Mouse (Mus musculus): ENCODE measurements around the gene Igf1r. TPM values are rescaled to one million over a fixed set of nuclear protein-coding genes. Genes with fewer than 3 reads are reported as not detected.

The Igf1r gene
- total and polyA plus RNA-seq, 2 experiments from 2014 or later, result 12.1 to 40.3 TPM

DNA sequence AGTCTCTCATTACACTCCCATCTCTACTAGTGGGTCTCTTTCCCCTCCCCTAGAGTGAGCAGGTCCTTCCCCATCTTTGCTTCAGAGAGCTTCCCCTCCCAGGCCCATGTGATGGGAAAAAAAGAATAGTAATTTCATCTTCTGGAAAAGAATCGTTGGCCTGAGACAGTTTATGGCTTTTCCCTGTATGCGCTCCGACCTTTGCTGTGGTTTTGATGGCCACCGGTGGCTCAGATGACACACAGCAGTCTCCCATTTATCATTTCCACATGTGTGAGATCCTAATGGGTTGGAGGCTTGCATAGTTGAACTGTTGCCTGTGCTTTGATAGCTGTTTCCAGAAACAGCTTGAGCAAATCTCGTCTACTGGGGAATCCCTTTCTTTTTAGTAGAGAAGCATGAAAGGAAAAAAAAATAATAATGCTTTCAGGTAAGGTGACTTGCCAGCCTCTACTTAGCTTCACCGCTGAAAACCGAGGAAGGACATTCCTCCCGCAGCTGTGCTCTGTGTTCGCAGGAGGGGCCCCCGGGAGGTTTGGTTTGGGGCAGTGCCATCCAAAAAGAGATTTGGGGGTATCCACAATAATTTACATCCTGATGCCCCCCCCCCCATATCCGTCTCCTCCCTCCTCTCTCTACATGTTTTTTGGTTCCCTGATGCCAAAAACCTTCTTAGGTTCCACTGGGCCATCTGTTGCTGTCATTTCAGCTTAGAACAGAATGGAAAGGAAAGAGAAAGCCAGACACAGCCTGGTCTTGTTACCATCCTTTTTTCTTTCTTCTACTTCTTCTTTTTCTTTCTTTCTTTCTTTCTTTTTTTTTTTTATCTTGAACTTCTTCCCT, 324.6 kb downstream of the Igf1r start:
- no peak overlapping the region for H3K27ac ChIP-seq (ENCODE audit: low read depth, low read length)
- H3K27me3 ChIP-seq (ENCODE audit: insufficient read depth, low read length), result peaks cover 8% of the 10 kb centered on the region; the same call in 1 of the 2 replicates
- no peak for TF ChIP-seq CTCF (IDR thresholded peaks at IDR 0.05)
- no peaks in the 10 kb centered on the region for H3K36me3 ChIP-seq (ENCODE audit: insufficient read depth, low read length)
- no peaks in the 10 kb centered on the region for H3K9me3 ChIP-seq (ENCODE audit: low read length)
- ATAC-seq (ENCODE audit: low FRiP score) (no peak), DNase-seq (ENCODE audit: low spot score) (no peak)
- no peak overlapping the region for H3K4me3 ChIP-seq (ENCODE audit: low read depth, low read length)
- H3K9ac ChIP-seq (replicated peaks; ENCODE audit: low read length, poor library complexity, severe bottlenecking), result no peak overlapping the region
- no peak overlapping the region for H3K4me2 ChIP-seq (ENCODE audit: low read depth, low read length, poor library complexity, severe bottlenecking)
- WGBS, result 54% methylated on average over 11 of the region's 11 CpGs
- peaks cover 9% of the 10 kb centered on the region; the same call in 1 of the 2 replicates for H3K4me1 ChIP-seq (ENCODE audit: insufficient read depth, low read length)

DNA sequence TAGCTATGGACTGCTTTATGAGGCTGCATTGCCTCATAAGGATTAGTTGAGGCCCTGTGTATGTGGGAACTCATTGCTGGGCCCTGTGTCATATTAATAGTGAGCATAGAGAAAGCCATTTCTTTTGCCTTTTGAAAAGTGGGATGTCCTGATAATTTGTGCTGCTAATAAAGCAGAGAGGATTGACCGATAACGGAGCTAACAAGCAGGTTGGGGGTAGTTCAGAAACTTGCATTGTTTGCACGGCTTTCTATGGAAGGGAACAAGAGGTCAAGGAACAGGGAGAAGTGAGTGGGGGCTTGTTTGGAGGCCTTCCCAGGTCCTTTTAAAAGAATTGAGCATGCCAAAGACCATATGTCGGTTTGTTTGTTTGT, 325.3 kb downstream of the Igf1r start:
- 70% methylated on average over 4 of the region's 4 CpGs for WGBS
- no peak overlapping the region for H3K27ac ChIP-seq (ENCODE audit: low read depth, low read length)
- no peak for ATAC-seq (ENCODE audit: low FRiP score)
- H3K4me3 ChIP-seq (ENCODE audit: low read depth, low read length), result no peak overlapping the region
- no peak for DNase-seq (ENCODE audit: low spot score)
- H3K4me2 ChIP-seq (ENCODE audit: low read depth, low read length, poor library complexity, severe bottlenecking), result no peak overlapping the region
- H3K9me3 ChIP-seq (ENCODE audit: low read length), result no peaks in the 10 kb centered on the region
- H3K4me1 ChIP-seq (ENCODE audit: insufficient read depth, low read length), result peaks cover 9% of the 10 kb centered on the region; the same call in 1 of the 2 replicates
- peaks cover 8% of the 10 kb centered on the region; the same call in 1 of the 2 replicates for H3K27me3 ChIP-seq (ENCODE audit: insufficient read depth, low read length)
- TF ChIP-seq CTCF (IDR thresholded peaks at IDR 0.05), result no peak
- H3K36me3 ChIP-seq (ENCODE audit: insufficient read depth, low read length), result no peaks in the 10 kb centered on the region
- no peak overlapping the region for H3K9ac ChIP-seq (replicated peaks; ENCODE audit: low read length, poor library complexity, severe bottlenecking)

DNA sequence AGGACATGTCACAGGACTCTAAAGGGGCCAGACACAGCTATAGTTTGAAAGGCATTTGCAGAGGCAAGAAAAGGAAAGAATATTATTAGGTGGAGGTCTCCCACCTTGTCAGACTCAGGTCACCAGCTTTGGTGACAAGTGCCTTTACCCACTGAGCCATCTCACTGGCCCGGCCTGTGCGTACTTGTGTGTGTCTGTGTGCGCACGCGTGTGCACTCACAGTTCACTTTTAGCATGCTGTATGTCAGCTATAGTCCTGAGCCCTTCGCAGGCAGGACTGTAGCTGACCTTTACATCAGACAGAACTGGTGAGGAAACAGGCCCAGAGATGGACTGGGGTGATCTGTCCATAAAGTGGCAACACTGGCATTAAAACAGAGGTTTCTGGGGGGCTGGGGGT, 325.8 kb downstream of the Igf1r start:
- Histone ChIP-seq H3K27ac (ENCODE audit: low read depth, low read length) (no peak overlapping the region), H3K4me3 (ENCODE audit: low read depth, low read length) (no peak overlapping the region), H3K4me2 (ENCODE audit: low read depth, low read length, poor library complexity, severe bottlenecking) (no peak overlapping the region), H3K9me3 (ENCODE audit: low read length) (no peaks in the 10 kb centered on the region), H3K4me1 (ENCODE audit: insufficient read depth, low read length) (peaks cover 9% of the 10 kb centered on the region; the same call in 1 of the 2 replicates), H3K9ac (replicated peaks; ENCODE audit: low read length, poor library complexity, severe bottlenecking) (no peak overlapping the region), H3K27me3 (ENCODE audit: insufficient read depth, low read length) (peaks cover 8% of the 10 kb centered on the region; the same call in 1 of the 2 replicates), H3K36me3 (ENCODE audit: insufficient read depth, low read length) (no peaks in the 10 kb centered on the region)
- no peak for ATAC-seq (ENCODE audit: low FRiP score)
- no peak for TF ChIP-seq CTCF (IDR thresholded peaks at IDR 0.05)
- WGBS, result 98% methylated on average over 6 of the region's 6 CpGs
- no peak for DNase-seq (ENCODE audit: low spot score)

DNA sequence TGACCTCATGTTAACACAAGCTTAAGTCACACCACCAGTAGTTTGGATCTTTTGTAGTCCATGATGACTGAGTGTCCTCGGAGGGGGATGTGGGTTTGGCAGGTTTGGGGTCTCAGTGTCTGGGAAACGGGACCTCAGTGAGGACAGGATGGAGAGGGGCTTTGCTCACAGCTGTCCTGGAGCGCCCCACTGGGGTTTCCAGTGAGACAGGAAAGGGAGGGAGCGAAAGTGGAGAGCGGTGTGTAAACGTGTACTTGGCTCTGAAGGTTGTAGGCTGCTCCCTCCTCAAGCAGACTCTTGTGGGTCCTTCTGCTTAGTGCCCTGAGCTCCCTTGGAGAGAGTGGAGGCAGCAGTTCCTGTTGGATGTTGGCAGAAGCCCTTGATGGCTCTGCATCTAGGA, 326.3 kb downstream of the Igf1r start:
- no peaks in the 10 kb centered on the region for H3K9me3 ChIP-seq (ENCODE audit: low read length)
- H3K36me3 ChIP-seq (ENCODE audit: insufficient read depth, low read length), result no peaks in the 10 kb centered on the region
- H3K27ac ChIP-seq (ENCODE audit: low read depth, low read length), result no peak overlapping the region
- 73% methylated on average over 6 of the region's 6 CpGs for WGBS
- H3K9ac ChIP-seq (replicated peaks; ENCODE audit: low read length, poor library complexity, severe bottlenecking), result no peak overlapping the region
- H3K4me1 ChIP-seq (ENCODE audit: insufficient read depth, low read length), result peaks cover 9% of the 10 kb centered on the region; the same call in 1 of the 2 replicates
- TF ChIP-seq CTCF (IDR thresholded peaks at IDR 0.05), result no peak
- ATAC-seq (ENCODE audit: low FRiP score) (no peak), DNase-seq (ENCODE audit: low spot score) (no peak)
- H3K4me3 ChIP-seq (ENCODE audit: low read depth, low read length), result no peak overlapping the region
- no peak overlapping the region for H3K4me2 ChIP-seq (ENCODE audit: low read depth, low read length, poor library complexity, severe bottlenecking)
- H3K27me3 ChIP-seq (ENCODE audit: insufficient read depth, low read length), result peaks cover 8% of the 10 kb centered on the region; the same call in 1 of the 2 replicates

DNA sequence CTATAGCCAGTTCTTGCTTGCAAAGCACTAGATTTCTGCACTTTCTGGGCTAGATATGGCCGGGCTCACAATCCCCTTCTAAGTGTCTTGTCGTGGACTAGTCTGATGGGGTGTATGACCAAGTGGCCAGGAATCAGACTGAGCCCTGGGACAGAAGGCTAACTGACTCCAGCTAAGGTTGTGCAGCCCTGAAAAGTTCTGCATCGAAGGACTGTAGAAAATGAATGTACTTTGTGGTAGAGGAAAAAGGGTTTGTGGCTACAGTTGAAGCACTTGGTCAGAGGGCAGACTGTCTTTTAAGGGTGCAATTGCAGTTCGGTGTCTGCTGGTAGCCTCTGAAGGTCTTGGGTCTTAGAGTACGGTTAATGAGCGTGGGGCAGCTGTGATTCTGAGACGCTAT, 326.9 kb downstream of the Igf1r start:
- no peak for TF ChIP-seq CTCF (IDR thresholded peaks at IDR 0.05)
- H3K4me2 ChIP-seq (ENCODE audit: low read depth, low read length, poor library complexity, severe bottlenecking), result no peak overlapping the region
- no peak overlapping the region for H3K9ac ChIP-seq (replicated peaks; ENCODE audit: low read length, poor library complexity, severe bottlenecking)
- no peak for DNase-seq (ENCODE audit: low spot score)
- no peak overlapping the region for H3K27ac ChIP-seq (ENCODE audit: low read depth, low read length)
- no peak overlapping the region for H3K4me3 ChIP-seq (ENCODE audit: low read depth, low read length)
- H3K27me3 ChIP-seq (ENCODE audit: insufficient read depth, low read length), result peaks cover 8% of the 10 kb centered on the region; the same call in 1 of the 2 replicates
- no peaks in the 10 kb centered on the region for H3K36me3 ChIP-seq (ENCODE audit: insufficient read depth, low read length)
- WGBS, result 85% methylated on average over 7 of the region's 7 CpGs
- H3K9me3 ChIP-seq (ENCODE audit: low read length), result no peaks in the 10 kb centered on the region
- peaks cover 9% of the 10 kb centered on the region; the same call in 1 of the 2 replicates for H3K4me1 ChIP-seq (ENCODE audit: insufficient read depth, low read length)
- no peak for ATAC-seq (ENCODE audit: low FRiP score)

DNA sequence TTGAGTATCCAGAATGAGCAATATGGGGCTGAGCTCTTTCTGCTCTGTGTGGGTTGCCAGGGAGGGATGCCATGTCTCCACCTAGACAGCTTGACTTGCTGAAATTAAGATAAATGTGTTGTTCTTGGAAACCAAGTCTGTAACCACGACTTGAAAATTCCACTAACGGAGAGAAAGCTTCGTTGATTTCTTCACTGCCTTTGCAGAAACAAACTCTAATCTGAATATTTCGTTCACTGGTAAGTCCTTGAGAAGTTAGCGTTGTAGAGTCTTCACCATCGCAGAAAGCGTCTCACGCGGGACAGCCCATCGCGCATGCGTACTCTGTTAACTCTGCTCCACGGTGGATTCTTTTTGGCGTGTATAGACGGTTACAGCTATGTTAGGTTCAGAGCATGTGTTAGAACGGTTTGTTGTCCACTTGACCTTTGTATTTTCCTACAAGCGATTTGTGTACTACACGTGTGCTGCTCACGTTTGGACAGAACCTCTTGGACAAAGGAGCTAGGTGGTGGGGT, 327.8 kb downstream of the Igf1r start:
- ATAC-seq (ENCODE audit: low FRiP score), result no peak
- Histone ChIP-seq H3K9ac (replicated peaks; ENCODE audit: low read length, poor library complexity, severe bottlenecking) (no peak overlapping the region), H3K4me3 (ENCODE audit: low read depth, low read length) (no peak overlapping the region), H3K36me3 (ENCODE audit: insufficient read depth, low read length) (no peaks in the 10 kb centered on the region), H3K27ac (ENCODE audit: low read depth, low read length) (no peak overlapping the region), H3K4me2 (ENCODE audit: low read depth, low read length, poor library complexity, severe bottlenecking) (no peak overlapping the region), H3K27me3 (ENCODE audit: insufficient read depth, low read length) (peaks cover 8% of the 10 kb centered on the region; the same call in 1 of the 2 replicates), H3K4me1 (ENCODE audit: insufficient read depth, low read length) (peaks cover 9% of the 10 kb centered on the region; the same call in 1 of the 2 replicates), H3K9me3 (ENCODE audit: low read length) (no peaks in the 10 kb centered on the region)
- WGBS, result 96% methylated on average over 19 of the region's 19 CpGs
- TF ChIP-seq CTCF (IDR thresholded peaks at IDR 0.05), result no peak
- DNase-seq (ENCODE audit: low spot score), result no peak
